Mouse (Mus musculus) left cerebral cortex, postnatal 14 days (tissue): Measurements from ENCODE around the gene Bmpr1b. TPM values are rescaled to one million over a fixed set of nuclear protein-coding genes. Genes with fewer than 3 reads are reported as not detected.
A peak's percentile ranks its signal among the peaks of the same experiment; 100 is the strongest.

Experiments
- DNase-seq, 2 experiments: peaks; one replicate each; pipeline ENCODE4 v3.0.0; 2021 to 2022; ENCODE audit warnings: low spot score in 2 of 2, mixed read lengths in 1 of 2
- intact Hi-C: fragments of 180-260 bp; cut with DNase I; formaldehyde crosslinking; loops from one replicate; pipeline ENCODE4 v1.15.1; 2025
- total RNA-seq, 2 experiments: library from RNA; stranded (reverse); gene quantifications; 2 replicates each; pipeline ENCODE4 v1.2.3; 2021

The Bmpr1b gene
- total RNA-seq, 2 experiments from 2014 or later: 14.3 to 16.4 TPM

DNA sequence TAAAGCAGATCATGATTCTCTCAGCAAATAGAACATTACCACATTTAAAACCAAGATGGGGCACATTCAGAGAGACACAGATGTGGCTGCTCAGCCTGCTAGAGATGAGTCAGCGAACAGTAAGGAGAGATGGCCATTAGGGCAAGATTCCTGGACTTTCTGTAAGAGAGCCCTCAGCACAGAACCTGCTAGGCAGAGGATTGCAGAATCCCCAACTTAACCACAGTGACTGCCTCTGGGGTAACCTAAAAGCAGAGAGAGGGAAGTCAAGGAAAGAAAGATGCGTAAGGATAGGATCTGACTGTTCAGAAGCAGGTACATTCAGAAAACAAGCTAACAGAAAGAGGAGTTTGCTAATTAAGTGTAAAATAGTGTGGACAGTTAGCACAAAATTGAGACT, 118.5 kb downstream of the Bmpr1b start:
- intact Hi-C loops: no loop called here
- DNase-seq: no peak

DNA sequence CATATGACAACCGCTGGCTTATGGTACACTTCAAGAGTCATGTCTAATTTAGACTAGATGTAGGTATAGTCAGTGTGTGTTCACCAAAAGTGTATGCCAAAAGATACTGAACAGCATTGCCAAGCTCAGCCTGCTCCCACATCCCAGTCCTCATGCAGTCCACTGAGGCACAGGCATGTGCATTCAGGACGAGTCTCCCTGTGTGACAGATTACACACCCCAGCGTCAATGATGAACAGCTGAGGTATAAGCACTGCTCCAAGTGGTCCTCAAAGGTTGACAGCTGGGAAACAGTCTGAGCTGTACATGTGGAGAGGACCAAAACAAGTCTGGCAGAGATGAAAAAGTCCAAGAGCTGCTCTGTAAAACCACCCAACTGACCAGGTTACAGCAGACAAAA, 119.6 kb downstream of the Bmpr1b start:
- no peak for DNase-seq
- intact Hi-C loops: no loop called here

DNA sequence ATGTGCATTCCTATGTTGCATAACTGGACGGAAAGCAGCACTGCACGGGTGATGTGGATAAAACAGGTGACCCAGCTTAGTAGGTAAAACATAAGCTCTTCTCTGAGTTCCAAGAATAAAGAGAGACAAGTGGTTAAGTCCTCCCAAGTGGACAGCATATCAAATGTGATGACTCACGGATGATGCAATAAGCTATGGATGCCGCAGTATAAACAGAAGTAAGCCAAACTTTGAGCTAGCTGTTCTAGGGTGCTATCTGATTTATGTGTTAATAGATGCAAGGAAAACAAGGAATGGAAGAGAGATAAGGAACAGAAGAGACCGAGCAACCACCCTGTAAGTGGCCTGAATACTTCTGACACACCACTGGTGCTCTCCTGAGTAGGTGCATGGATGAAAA, 120.1 kb downstream of the Bmpr1b start:
- no peak for DNase-seq
- intact Hi-C loops: no loop called here

DNA sequence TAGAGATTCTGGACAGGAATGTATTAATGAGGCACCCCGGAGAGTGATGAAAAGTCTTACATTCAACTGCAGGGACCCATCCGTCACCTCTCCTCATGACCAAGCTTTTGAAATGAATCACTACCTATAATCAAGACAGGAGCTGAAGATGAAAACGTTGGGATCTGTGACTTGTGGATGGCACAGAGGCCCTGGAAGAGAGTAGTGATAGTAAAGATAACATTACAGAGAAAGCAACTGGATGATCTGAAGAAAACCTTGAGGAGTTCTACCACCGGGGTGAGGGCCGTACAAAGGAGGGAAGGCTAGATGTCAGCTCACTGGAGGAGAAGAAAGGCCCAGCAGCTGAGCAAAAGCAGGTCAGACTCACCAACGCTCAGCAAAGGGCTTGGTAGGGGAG, 120.7 kb downstream of the Bmpr1b start:
- DNase-seq: no peak
- intact Hi-C loops: no loop called here

DNA sequence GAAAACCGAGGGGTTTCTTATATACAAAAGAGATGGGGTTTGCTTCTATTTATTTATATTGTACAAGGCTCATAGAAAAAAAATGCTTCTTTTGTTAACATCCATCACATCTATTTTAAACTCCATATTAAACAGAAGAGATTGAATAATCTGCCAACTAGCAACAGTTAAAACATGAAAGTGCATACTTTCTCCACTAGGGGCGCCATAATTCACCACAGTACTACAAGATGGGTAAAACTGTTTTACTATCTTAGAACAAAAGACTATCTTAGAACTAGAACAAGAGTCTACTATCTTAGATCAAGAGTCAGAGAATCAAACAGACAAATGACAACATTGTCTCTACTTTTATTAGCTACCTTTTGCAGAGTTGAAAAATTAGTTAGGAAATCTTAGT, 125.8 kb downstream of the Bmpr1b start:
- intact Hi-C loops: no loop called here

DNA sequence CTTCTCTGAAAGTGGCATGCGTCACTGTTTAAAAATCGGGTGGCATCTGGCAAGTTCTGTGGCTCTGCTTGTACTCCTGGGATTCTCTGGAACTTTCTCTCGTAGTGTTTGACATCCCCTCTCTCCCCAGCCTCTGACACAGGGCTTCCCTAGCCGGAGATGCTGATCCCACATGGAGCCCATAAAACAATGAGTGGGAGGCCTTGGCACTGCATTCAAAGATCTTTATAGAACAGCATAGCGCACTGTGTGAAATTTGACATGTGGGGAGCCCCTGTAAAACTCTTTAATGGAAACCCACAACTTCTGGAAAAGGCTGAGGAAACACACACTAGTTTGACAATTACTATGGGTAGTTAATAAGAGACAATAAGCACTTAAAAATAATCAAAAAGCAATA, 126.2 kb downstream of the Bmpr1b start:
- DNase-seq: no peak
- intact Hi-C loops: no loop called here

More for the DNA sequence above, 125.8 kb downstream of the Bmpr1b start:
- DNase-seq: no peak

DNA sequence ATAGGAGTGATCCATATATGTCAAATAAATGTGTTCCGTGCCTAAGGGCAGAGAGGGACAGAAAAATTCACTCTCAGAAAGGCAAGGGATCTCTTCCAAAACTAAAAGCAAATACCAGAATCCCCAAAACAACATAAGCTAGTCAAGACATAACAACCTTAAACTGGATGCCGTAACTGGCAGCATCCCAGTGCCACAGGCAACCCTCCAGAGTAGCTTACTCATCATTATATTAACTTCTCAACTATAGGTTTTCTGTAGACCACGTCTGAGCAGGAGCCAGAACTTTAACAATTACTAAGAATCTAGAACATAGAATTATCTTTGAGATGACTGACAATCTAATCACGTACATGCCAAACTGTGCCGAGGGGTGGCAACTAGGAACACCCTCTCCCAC, 128.9 kb downstream of the Bmpr1b start:
- intact Hi-C loops: no loop called here

DNA sequence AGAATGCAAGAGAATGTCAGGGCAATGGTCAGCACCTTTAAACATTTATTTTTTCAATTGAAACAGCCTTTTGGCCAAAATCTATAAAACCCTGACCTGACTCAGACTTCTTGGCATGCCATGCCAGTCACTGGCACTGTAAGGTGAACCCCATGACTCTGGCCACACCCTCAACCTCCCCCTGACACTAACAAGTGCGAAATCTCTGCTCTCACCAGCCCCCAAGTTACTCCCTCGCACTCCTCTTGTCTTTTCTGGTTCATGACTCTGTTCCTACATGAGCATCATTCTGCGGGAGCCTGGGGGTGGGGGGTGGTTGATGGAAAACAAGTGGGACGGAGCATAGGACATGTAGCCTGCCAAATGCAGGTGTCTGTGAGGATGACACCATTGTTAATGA, 135.1 kb downstream of the Bmpr1b start:
- intact Hi-C loops: loop anchor here (10.0 kb wide), 1 partner anchor 139 kb away; no protein-coding TSS in a partner anchor
- DNase-seq: no peak

More for the DNA sequence above, 128.9 kb downstream of the Bmpr1b start:
- DNase-seq: peak; percentile 13 to 22

DNA sequence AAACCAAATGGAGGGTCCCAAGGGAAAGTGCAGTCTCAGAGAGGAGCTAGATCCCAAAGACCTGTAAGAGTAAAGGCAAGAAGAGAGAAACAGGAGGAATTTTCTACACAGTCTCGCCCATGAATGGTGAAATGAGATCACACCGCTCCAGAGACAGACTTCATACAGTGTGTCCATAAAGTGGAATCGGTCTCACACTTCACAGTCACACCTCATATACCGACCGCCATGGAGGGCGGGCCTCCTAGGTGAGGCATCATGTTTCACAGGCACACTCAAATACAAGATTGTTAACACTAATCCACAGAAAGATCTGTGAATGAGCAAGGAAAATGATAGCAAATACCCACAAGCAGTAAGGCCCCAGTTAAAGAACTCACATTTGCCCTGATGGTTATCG, 149.5 kb downstream of the Bmpr1b start:
- intact Hi-C loops: no loop called here
- DNase-seq: no peak

DNA sequence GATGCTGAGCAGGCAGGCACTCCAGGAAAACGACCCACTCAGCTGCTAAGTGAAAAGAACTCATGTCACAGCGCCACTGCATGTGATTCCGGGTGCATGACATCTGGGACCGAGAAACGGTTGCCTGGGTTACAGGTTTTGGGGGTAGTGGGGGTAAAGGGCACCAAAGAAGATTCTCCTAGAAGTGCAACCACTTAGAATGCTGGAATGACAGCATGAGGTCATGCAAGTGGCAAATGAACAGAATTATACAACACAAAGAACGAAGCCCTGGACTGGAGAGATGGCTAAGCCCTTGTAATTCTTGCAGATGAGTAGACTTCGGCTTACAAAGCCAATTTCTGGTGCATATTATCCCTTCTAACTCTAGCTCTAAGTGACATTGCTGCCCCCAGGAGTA, 184.7 kb downstream of the Bmpr1b start:
- intact Hi-C loops: no loop called here
- no peak for DNase-seq

DNA sequence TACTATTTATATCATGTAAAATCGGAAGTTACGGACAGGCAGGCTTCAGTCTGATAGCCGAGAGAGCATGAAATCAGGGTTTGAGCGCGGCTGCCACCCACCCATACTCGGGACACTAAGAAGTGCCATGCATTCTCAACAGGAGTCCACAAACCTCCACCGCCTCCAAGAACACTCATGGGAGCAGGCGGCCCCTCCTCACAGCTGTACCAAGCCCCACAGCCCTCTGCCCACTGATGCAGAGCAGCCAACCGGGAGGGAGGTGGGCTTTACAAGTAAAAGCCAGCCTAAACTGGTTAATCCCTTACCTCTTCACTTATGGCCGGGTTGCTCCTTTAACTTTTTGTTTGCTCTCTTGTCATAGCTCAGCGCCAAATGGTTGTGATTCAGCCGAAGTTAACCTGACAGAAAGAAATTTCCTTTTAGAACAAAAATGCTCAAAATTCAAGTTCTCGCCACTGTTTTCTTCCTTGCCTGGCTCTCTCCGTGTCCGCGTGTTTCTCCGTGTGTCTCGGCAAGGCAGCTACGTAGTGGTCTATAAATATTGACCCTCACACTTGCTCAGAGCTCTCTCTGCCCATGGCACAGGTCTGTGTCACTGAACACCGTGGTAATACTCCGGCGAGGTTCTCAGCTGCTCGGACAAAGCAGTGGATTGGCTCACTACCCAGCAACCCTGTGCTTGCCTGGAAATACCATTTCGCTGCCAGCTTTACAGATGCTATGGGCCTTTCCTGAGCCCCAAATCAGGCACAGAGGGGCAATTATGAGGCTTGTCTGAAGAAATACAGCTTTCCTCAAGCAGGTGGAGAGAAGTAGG, 187.4 kb downstream of the Bmpr1b start:
- intact Hi-C loops: no loop called here
- no peak for DNase-seq

DNA sequence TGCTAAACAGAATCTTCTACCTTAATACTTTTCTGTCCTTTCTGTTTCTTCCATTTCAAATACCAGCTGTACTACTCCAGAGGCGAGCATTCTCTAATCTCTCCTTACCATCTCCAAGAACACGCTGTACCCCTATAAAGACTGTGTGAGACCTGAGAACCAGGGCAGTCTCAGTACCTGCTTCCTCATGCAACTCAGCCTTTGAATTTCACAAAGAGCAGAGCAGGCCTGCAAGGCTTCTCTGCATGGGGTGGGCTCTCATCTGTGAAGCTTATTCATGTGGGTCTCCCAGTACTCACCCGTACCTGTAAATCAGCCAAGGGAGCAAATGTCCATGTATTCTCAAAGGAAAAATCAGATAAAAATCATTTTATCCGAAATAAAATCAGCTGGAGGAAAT, 203.0 kb downstream of the Bmpr1b start:
- DNase-seq: no peak
- intact Hi-C loops: no loop called here

DNA sequence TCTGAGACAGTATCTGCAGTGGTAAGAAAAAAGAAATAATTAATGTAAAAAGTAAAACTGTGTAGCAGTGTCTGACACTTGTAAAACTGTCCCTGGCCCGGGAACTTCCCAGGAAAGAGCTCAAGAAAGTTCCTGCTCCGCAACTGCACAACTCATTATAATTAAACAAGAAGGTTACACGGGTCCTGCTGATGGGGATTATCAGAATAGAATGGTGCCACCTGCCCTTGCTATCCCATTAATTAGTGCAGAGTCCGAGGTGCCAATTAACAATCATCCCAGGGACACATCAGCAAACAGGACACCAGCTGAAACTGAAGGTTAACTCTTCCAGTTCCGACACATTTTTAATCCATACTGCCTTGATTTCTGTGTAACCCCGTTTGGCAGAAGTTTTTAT, 216.3 kb downstream of the Bmpr1b start:
- intact Hi-C loops: no loop called here
- no peak for DNase-seq

DNA sequence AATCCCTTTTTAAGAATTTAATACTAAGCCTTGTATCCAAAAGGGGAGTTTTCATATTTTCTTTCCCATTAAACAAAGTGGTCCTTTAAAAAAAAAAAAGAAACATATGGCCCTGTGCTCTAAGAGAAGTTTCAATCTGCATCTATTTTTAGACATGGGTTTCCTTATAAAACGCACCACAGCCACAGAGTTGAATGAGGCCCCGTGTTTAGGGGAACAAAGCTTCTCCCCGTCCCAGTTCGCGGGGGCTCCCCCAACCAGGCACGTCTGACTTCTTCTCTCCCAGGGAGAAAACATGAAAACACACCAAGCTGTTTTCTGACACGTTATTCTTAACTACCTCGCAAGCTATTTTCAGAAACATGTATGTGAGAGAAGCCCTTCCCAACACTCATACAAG, 218.6 kb downstream of the Bmpr1b start:
- intact Hi-C loops: no loop called here
- DNase-seq: no peak

DNA sequence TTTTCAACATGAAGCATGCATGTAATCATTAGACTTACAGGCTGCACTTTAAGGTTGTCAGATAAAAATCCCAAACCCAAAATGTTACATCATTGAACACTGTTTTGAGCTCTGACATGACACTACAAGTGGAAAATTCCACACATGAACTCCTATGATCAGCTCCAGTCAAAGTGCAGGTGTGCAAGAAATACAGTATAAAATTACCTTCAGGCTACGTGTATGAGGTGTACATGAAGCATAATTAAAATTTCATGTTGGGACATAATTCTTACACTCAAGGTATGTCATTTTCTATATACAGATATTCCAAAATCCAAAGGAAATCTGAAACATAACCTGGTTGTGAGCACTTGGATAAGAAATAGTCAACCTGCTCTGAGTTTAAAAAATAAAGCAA, 220.7 kb downstream of the Bmpr1b start:
- no peak for DNase-seq
- intact Hi-C loops: no loop called here

DNA sequence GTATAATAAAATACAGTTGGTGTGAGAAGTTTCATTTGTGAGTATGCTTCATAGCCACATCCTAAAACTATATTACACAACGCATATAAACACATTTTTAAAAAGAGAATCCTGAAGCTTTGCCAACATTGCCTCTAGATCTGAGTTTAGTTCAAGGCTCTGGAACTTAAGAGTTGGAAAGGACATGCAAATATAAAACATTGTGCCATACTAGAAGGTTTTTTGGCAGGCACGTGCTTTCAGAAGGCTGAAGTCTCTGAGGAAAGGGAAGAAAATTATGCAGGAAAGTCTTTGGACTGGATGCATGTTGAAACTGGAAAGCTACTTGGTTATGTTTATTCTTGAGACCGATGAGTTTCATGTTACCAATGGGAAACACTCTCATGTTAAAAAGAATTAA, 221.1 kb downstream of the Bmpr1b start:
- DNase-seq: no peak
- intact Hi-C loops: no loop called here

DNA sequence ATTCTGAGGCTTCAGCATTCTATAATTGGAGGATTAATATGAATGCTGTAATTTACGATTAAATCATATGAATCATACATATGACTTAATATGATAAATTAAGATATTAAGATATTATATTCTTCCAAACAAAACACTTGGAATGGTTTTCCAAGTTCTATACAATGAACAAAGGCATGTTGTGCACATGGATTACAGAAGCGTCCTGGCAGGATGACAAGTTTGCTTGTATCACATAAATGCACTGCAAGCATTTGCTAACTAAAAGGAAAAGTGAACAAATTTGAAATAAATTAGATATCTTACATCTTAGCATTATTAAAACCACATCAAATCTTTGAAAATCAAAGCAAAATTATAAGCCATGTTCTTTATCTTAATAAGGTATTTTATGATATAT, 222.4 kb downstream of the Bmpr1b start:
- no peak for DNase-seq
- intact Hi-C loops: no loop called here

DNA sequence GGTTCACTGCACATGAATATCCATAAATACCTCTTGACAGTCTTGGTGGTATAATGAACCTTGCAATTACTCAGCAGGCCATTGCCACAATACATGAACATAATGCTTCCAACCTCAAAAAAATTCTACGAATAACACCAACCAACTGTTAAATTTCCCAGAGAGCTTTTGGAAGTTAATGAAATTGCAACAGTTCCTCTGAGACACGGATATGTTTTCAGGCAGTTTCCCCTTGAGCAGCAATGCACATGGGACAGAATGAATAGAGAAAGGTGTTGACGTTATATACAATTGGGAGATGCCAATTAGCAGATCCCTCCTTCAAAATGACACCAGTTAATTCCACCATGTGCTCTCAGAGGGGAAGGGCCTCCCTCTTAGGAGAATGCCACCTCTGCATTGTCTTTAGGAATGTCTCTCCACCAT, 225.9 kb downstream of the Bmpr1b start:
- DNase-seq: no peak
- intact Hi-C loops: no loop called here

DNA sequence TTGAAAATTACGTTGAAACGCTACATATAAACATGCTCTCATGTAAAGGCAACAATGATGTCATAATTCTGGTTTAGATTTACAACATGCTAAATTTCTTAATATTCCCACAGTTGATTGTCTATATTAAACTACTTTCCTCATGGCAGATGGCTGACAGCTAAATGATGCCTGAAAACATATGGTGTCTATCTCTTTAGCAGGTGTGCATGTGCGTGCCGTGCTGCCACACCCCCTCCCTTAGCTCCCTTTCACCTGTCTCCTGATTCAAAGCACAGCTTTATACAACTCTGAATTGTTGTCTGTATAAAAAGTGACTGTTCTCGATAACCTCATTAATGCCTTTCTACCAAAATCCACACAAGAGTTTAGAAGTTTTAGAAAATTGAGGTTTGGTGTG, 229.0 kb downstream of the Bmpr1b start:
- DNase-seq: no peak

DNA sequence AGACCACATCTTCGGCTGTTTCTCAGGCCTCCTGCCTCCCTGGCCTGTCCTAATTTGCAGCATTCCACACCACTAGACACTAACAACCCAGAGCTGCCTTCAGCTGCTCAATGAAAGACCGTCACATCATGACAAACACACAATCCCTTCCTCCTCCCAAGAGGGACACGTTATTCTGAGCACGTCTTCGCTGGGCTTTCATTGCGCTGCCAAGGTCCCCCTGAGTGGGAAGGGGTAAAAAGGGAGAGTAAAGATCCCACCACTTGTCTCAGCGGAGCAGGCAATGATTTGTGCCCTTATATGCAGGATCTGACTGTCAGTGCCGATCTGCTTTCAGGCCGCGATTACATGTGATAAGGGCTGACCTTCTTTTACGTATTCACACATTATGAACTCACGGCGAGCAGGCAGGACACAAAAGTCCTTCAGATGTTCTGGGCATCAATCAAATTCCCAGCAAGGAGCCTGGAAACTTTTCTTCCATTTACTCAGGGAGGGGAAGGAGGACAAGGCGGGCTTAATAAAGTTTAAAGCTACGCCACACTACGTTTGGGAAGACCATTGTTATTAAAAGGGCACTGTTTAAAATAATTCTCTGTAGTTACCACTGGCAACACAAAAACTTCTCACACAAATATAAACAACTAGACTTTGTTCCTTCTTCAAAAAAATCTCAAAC, 232.5 kb downstream of the Bmpr1b start:
- peak in 1 of 2 experiments; percentile 17 for DNase-seq

More for the DNA sequence above, 229.0 kb downstream of the Bmpr1b start:
- intact Hi-C loops: no loop called here

DNA sequence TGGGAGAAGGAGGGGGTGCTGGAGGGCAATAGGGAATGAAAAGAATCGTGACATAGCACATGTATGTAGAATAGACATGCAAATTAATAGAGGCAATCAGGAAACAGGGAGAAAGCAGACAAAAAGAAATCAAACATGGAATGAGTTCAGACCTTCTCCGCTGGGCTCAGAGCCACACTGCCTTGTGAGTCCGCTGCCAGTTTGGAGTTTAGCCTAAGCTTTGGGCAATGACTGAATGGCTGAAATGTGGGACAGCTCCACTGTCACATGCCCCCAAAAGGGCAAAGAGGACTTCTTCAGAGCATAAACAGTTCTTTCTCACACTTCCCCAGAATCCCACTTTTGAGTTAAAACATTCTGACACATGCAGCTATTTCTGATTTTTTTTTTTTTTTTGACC, 236.3 kb downstream of the Bmpr1b start:
- DNase-seq: peak; percentile 44 to 62
- intact Hi-C loops: no loop called here

More for the DNA sequence above, 232.5 kb downstream of the Bmpr1b start:
- intact Hi-C loops: no loop called here
